Mouse (Mus musculus): Measurements from ENCODE around the gene Rad23a.
A peak's percentile ranks its signal among the peaks of the same experiment; 100 is the strongest.
"Not testable (repeated sequence)": the region's sequence is repeated elsewhere in the genome, so short reads cannot be mapped to it uniquely, and the experiment has no call there.

Rad23a gene

GRCm38 (mm10) chr8:84841514-84841913 is 1.0 kb upstream of the Rad23a start:
- DNase-seq (ENCODE audit: low spot score in 2 of 2) = no peak

GRCm38 (mm10) chr8:84839875-84840247 is 604 bp downstream of the Rad23a start:
- DNase-seq (ENCODE audit: low spot score in 2 of 2) = no peak

- DNase-seq (ENCODE audit: low spot score in 2 of 2) = no peak
Measured at GRCm38 (mm10) chr8:84839411-84839810, 1.1 kb downstream of the Rad23a start.

- DNase-seq (ENCODE audit: low spot score in 2 of 2) = no peak
Measured at GRCm38 (mm10) chr8:84838513-84838912, 2.0 kb downstream of the Rad23a start.

GRCm38 (mm10) chr8:84837912-84838470 is 2.5 kb downstream of the Rad23a start:
- no peak for DNase-seq (ENCODE audit: low spot score in 2 of 2)

GRCm38 (mm10) chr8:84837149-84837911 is 3.1 kb downstream of the Rad23a start:
- DNase-seq (ENCODE audit: low spot score in 2 of 2) = no peak

- peak in 1 of 2 experiments; percentile 81 for DNase-seq (ENCODE audit: low spot score in 2 of 2)
Measured at GRCm38 (mm10) chr8:84834866-84835855, 5.3 kb downstream of the Rad23a start.

GRCm38 (mm10) chr8:84834002-84834865 is 6.2 kb downstream of the Rad23a start:
- no peak for DNase-seq (ENCODE audit: low spot score in 2 of 2)

GRCm38 (mm10) chr8:84832759-84833742 is 7.4 kb downstream of the Rad23a start:
- no peak for DNase-seq (ENCODE audit: low spot score in 2 of 2)

GRCm38 (mm10) chr8:84832034-84832717 is 8.3 kb downstream of the Rad23a start:
- peak in 1 of 2 experiments; percentile 74 for DNase-seq (ENCODE audit: low spot score in 2 of 2)

GRCm38 (mm10) chr8:84831490-84831889 is 9.0 kb downstream of the Rad23a start, which contains the start of gene Gadd45gip1:
Gene Gadd45gip1 (plus strand): TSS chr8:84831522.
- no peak for DNase-seq (ENCODE audit: low spot score in 2 of 2)

GRCm38 (mm10) chr8:84826518-84826917 is 13.9 kb downstream of the Rad23a start:
- DNase-seq (ENCODE audit: low spot score in 2 of 2) = not testable (repeated sequence)

- DNase-seq (ENCODE audit: low spot score in 2 of 2) = no peak
Measured at GRCm38 (mm10) chr8:84825636-84826035, 14.8 kb downstream of the Rad23a start.

- no peak for DNase-seq (ENCODE audit: low spot score in 2 of 2)
Measured at GRCm38 (mm10) chr8:84823653-84824052, 16.8 kb downstream of the Rad23a start.

GRCm38 (mm10) chr8:84822723-84823122 is 17.7 kb downstream of the Rad23a start, which contains the start of gene Dand5:
Gene Dand5 (minus strand): TSS chr8:84822823.
- no peak for DNase-seq (ENCODE audit: low spot score in 2 of 2)

GRCm38 (mm10) chr8:84816117-84816516 is 24.3 kb downstream of the Rad23a start:
- no peak for DNase-seq (ENCODE audit: low spot score in 2 of 2)

- DNase-seq (ENCODE audit: low spot score in 2 of 2) = peak; percentile 76 to 97
Measured at GRCm38 (mm10) chr8:84815547-84815946, 24.9 kb downstream of the Rad23a start.

- DNase-seq (ENCODE audit: low spot score in 2 of 2) = no peak
Measured at GRCm38 (mm10) chr8:84814555-84815441, 25.7 kb downstream of the Rad23a start.
